Mouse (Mus musculus) kidney, embryonic 14.5 days (tissue): ENCODE data around the gene Xpnpep1. TPM values are rescaled to one million over a fixed set of nuclear protein-coding genes. Genes with fewer than 3 reads are reported as not detected.

Experiments
- ATAC-seq: fragments of 200-750 bp; cut with Nextera tagmentation; 2 replicates; pipeline ENCODE4 v1.8.0; 2017; ENCODE audit warnings: moderate number of reproducible peaks, mild to moderate bottlenecking, moderate TSS enrichment, moderate library complexity; ENCODE audit not compliant: low FRiP score, low TSS enrichment
- H3K27ac ChIP-seq: fragments of 300-500 bp; sonication (generic); 2 replicates; pipeline ENCODE4 v1.5.1; 2014; ENCODE audit warnings: low read depth, mild to moderate bottlenecking, low read length, moderate library complexity, mixed read lengths
- H3K27me3 ChIP-seq: fragments of 300-500 bp; sonication (generic); 2 replicates; pipeline ENCODE4 v1.6.1; 2014; ENCODE audit warnings: mild to moderate bottlenecking, low read length; ENCODE audit not compliant: control insufficient read depth, insufficient read depth
- H3K36me3 ChIP-seq: fragments of 300-500 bp; sonication (generic); 2 replicates; pipeline ENCODE4 v1.6.1; 2014; ENCODE audit warnings: low read length, mixed read lengths; ENCODE audit not compliant: control insufficient read depth, insufficient read depth
- H3K4me1 ChIP-seq: fragments of 300-500 bp; sonication (generic); 2 replicates; pipeline ENCODE4 v1.6.1; 2014; ENCODE audit warnings: low read length, mixed read lengths; ENCODE audit not compliant: control insufficient read depth, insufficient read depth
- H3K4me2 ChIP-seq: fragments of 300-500 bp; sonication (generic); replicated peaks from 2 replicates; pipeline ENCODE4 v1.6.1; 2014; ENCODE audit warnings: low read depth, mild to moderate bottlenecking, low read length
- H3K4me3 ChIP-seq: fragments of 300-500 bp; sonication (generic); 2 replicates; pipeline ENCODE4 v1.5.1; 2014; ENCODE audit warnings: mild to moderate bottlenecking, low read length
- H3K9ac ChIP-seq: fragments of 300-500 bp; sonication (generic); 2 replicates; pipeline ENCODE4 v1.6.1; 2014; ENCODE audit warnings: low read depth, mild to moderate bottlenecking, low read length, moderate library complexity
- H3K9me3 ChIP-seq: fragments of 300-500 bp; sonication (generic); 2 replicates; pipeline ENCODE4 v1.6.1; 2016; ENCODE audit warnings: low read length; ENCODE audit not compliant: control insufficient read depth
- WGBS: fragments of 180-500 bp; shearing (Covaris S2); extraction: QIAGEN DNeasy Blood & Tissue Kit; methylation state at CpG from one replicate; pipeline ENCODE4 v1.1.7; 2014; 5-methylcytosine and 5-hydroxymethylcytosine counted together
- polyA plus RNA-seq: library from polyadenylated mRNA; unstranded; fragments of >200 nt; fragmentation: Nextera tagmentation; extraction: Ambion mirVana; gene quantifications from 2 replicates; pipeline ENCODE4 v1.2.1, GENCODE M21; 2014

Gene Xpnpep1
- polyA plus RNA-seq, 1 experiment from 2014 or later = 164 TPM

- Histone ChIP-seq H3K27ac (no peak overlapping the region), H3K27me3 (no peaks in the 10 kb centered on the region), H3K4me1 (no peaks in the 10 kb centered on the region), H3K9me3 (no peaks in the 10 kb centered on the region), H3K36me3 (peaks cover 20% of the 10 kb centered on the region; the same call in 1 of the 2 replicates), H3K4me3 (no peak overlapping the region), H3K9ac (no peak overlapping the region), H3K4me2 (no peak overlapping the region)
- WGBS = 93% methylated on average over 5 of the region's 5 CpGs
- ATAC-seq = no peak
These were observed 10.3 kb downstream of the Xpnpep1 start for GRCm38 (mm10) chr19:53029686-53030085.

DNA sequence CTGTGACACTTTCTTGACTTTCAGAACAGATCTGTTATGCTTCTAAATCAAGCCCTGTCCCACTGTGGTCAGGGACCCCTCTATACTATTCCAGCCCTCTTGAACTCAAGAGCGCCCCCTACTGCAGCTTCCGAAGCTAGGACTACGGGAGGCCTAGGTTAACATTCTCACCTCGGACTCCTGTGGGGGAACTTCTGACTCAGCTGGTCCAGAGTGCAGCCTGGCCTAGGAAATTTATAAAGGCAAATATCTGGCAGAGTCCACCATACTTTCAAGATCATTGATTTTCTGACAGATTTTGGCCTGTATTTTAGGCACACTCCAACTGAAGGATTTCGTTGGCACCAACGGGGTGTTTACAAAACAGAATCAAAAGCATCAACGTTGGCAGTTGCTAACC is 11.0 kb downstream of the Xpnpep1 start:
- Histone ChIP-seq H3K4me1 (no peaks in the 10 kb centered on the region), H3K36me3 (peaks cover 27% of the 10 kb centered on the region; the same call in 1 of the 2 replicates), H3K27ac (no peak overlapping the region), H3K9ac (no peak overlapping the region), H3K9me3 (no peaks in the 10 kb centered on the region), H3K4me3 (no peak overlapping the region), H3K4me2 (no peak overlapping the region), H3K27me3 (no peaks in the 10 kb centered on the region)
- WGBS = 89% methylated on average over 7 of the region's 7 CpGs
- ATAC-seq = no peak

DNA sequence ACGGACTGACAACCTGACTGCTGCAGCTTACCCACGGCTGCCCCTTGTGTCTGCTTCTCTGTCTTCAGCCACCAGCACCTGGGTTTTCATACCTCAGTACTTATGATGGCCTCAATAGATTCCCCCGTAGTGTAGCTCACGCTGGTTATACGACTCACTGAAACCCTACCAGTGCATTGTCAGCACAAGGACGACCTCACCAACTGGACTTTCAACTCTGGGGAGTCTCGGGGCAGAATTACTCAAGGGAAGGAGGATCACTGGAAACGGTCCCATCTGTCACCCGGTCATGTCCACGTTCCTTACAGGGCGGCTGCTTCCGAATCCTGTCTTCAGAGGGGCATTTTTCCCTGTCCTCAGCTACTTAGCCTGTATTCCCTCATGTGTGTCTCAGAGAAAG is 11.8 kb downstream of the Xpnpep1 start:
- Histone ChIP-seq H3K4me3 (no peak overlapping the region), H3K36me3 (peaks cover 29% of the 10 kb centered on the region; the same call in 1 of the 2 replicates), H3K9ac (no peak overlapping the region), H3K9me3 (no peaks in the 10 kb centered on the region), H3K4me2 (no peak overlapping the region), H3K27me3 (no peaks in the 10 kb centered on the region), H3K4me1 (no peaks in the 10 kb centered on the region), H3K27ac (no peak overlapping the region)
- no peak for ATAC-seq
- WGBS = 87% methylated on average over 12 of the region's 12 CpGs

DNA sequence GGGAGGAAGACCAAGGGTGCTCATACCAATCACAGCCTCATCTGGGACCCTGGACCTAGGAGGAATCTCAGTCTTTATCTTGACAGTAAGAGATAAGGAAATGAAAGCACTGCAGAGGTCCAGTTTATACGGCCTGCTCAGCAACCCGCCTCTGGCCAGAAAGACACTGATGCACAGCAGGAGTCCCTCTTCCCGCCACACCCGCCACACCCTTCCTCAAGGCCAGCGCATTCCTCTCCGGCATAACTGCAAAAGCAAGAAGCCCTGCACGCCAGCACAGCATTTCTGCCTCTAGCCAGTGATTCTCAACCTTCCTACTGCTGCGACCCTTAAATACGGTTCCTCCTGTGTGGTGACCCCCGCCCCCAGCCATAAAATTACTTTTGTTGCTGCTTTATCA is 16.8 kb downstream of the Xpnpep1 start:
- H3K4me3 ChIP-seq = no peak overlapping the region
- no peaks in the 10 kb centered on the region for H3K27me3 ChIP-seq
- no peaks in the 10 kb centered on the region for H3K9me3 ChIP-seq
- no peak overlapping the region for H3K9ac ChIP-seq
- H3K36me3 ChIP-seq = peaks cover 20% of the 10 kb centered on the region; the same call in 1 of the 2 replicates
- H3K4me2 ChIP-seq = no peak overlapping the region
- no peak for ATAC-seq
- 84% methylated on average over 10 of the region's 10 CpGs for WGBS
- no peak overlapping the region for H3K27ac ChIP-seq
- H3K4me1 ChIP-seq = peaks cover 3% of the 10 kb centered on the region; the same call in 1 of the 2 replicates

DNA sequence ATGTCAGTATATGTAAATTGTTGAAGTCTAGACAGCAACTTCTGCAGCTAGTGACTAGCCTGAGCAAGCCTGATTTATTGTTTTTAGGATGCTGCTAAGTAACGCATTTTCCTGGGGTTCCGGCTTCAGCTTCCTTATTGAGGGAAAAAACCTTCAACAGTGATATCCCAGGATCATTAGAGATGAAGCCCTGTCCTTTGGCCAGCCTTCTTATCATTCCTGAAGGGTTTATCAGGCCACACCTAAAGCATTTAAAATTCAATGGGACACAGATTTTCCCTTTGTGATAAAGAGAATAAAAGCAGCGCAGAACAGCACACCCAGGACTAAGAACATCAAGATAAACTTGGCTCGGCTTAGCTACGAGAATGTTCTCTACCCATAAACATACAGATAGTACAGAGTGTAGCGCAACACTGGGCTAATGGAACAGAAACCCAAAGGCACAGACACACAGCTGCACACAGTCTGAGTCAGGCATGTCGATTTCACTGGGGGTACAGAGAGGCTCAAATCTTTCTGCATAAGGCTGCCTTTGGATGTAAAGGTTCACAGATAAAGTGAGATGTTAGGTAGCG is 17.9 kb downstream of the Xpnpep1 start:
- Histone ChIP-seq H3K27me3 (no peaks in the 10 kb centered on the region), H3K4me1 (peaks cover 3% of the 10 kb centered on the region; the same call in 1 of the 2 replicates), H3K9me3 (no peaks in the 10 kb centered on the region), H3K9ac (no peak overlapping the region), H3K4me3 (no peak overlapping the region), H3K36me3 (peaks cover 18% of the 10 kb centered on the region; the same call in 1 of the 2 replicates), H3K4me2 (no peak overlapping the region), H3K27ac (no peak overlapping the region)
- WGBS = 85% methylated on average over 8 of the region's 8 CpGs
- no peak for ATAC-seq

GRCm38 (mm10) chr19:53021537-53021936 is 18.5 kb downstream of the Xpnpep1 start:
- no peak overlapping the region for H3K9ac ChIP-seq
- ATAC-seq = 0 out of 2 replicates have a peak, but pooled peaks have one; percentile 28
- no peaks in the 10 kb centered on the region for H3K27me3 ChIP-seq
- H3K9me3 ChIP-seq = no peaks in the 10 kb centered on the region
- peaks cover 3% of the 10 kb centered on the region; the same call in 1 of the 2 replicates for H3K4me1 ChIP-seq
- no peak overlapping the region for H3K4me3 ChIP-seq
- H3K36me3 ChIP-seq = peaks cover 18% of the 10 kb centered on the region; the same call in 1 of the 2 replicates
- no peak overlapping the region for H3K4me2 ChIP-seq
- WGBS = 55% methylated on average over 10 of the region's 10 CpGs
- no peak overlapping the region for H3K27ac ChIP-seq

GRCm38 (mm10) chr19:53019716-53020463 is 20.1 kb downstream of the Xpnpep1 start:
- no peaks in the 10 kb centered on the region for H3K9me3 ChIP-seq
- H3K27me3 ChIP-seq = no peaks in the 10 kb centered on the region
- peaks cover 22% of the 10 kb centered on the region; the same call in 1 of the 2 replicates for H3K36me3 ChIP-seq
- H3K4me3 ChIP-seq = no peak overlapping the region
- peaks cover 9% of the 10 kb centered on the region; the same call in 1 of the 2 replicates for H3K4me1 ChIP-seq
- H3K9ac ChIP-seq = no peak overlapping the region
- WGBS = 79% methylated on average over 13 of the region's 13 CpGs
- H3K27ac ChIP-seq = no peak overlapping the region
- no peak for ATAC-seq
- H3K4me2 ChIP-seq = no peak overlapping the region

DNA sequence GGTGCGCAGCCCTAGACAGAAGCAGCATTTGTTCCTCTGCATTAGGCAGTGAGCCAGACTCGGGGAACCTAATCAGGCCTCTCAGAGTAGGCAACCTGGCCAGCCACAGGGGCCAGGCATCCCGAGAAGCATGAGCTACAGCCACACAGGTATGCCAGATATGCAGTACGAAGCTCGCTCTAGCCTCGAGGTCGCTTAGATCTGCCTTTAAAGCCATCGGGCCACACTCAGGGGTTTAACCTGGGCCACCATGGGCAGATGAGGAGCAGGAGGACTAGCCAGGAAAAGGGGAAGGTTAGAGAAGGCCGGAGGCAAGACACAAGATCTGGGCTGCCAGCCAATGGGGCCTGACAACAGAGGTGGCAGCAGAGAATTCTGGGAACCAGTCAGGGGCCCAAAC is 22.1 kb downstream of the Xpnpep1 start:
- H3K36me3 ChIP-seq = peaks cover 10% of the 10 kb centered on the region; the same call in 1 of the 2 replicates
- H3K27ac ChIP-seq = no peak overlapping the region
- H3K27me3 ChIP-seq = no peaks in the 10 kb centered on the region
- no peak for ATAC-seq
- WGBS = 88% methylated on average over 9 of the region's 9 CpGs
- peaks cover 9% of the 10 kb centered on the region; the same call in 1 of the 2 replicates for H3K4me1 ChIP-seq
- H3K9ac ChIP-seq = no peak overlapping the region
- H3K4me2 ChIP-seq = no peak overlapping the region
- no peak overlapping the region for H3K4me3 ChIP-seq
- no peaks in the 10 kb centered on the region for H3K9me3 ChIP-seq

DNA sequence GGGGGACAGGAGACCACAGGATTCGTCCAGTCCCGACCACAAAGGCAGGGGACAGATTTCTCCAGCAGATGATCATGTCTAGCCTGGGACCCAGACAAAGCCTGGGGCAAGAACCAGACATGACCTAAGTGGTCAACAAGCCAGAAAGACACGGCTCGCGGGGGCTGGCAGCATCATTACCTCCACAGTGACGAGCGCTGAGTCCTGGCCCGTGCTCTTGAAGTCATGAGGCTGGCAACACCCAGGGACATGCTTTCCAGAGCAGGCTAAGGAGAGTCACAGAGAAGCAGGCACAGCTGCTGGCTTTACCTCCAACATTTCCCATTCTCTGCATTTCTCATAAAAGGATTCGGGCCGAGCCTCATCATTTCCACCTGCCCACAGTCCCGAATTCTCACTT is 22.8 kb downstream of the Xpnpep1 start:
- WGBS = 83% methylated on average over 11 of the region's 11 CpGs
- H3K9me3 ChIP-seq = no peaks in the 10 kb centered on the region
- peaks cover 9% of the 10 kb centered on the region; the same call in 1 of the 2 replicates for H3K36me3 ChIP-seq
- no peak overlapping the region for H3K4me2 ChIP-seq
- no peak overlapping the region for H3K9ac ChIP-seq
- no peak overlapping the region for H3K27ac ChIP-seq
- no peak for ATAC-seq
- H3K27me3 ChIP-seq = no peaks in the 10 kb centered on the region
- H3K4me1 ChIP-seq = peaks cover 9% of the 10 kb centered on the region; the same call in 1 of the 2 replicates
- no peak overlapping the region for H3K4me3 ChIP-seq
